Mouse (Mus musculus): ENCODE results near the gene Gm49486.
A peak's percentile ranks its signal among the peaks of the same experiment; 100 is the strongest.
"Not testable (repeated sequence)": the region's sequence is repeated elsewhere in the genome, so short reads cannot be mapped to it uniquely, and the experiment has no call there.

Gene Gm49486

DNA sequence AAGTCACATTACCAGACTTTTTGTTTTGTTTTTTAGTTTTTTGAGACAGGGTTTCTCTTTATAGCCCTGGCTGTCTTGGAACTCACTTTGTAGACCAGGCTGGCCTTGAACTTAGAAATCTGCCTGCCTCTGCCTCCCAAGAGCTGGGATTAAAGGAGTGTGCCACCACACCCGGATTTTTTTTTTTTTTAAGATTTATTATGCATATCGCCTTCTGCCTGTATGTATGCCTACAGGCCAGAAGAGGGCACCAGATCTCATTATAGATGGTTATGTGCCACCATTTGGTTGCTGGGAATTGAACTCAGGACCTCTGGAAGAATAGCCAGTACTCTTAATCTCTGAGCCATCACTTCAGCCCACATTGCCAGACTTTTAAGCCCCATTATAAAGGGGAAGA is 3.4 kb upstream of the Gm49486 start:
- not testable (repeated sequence) for DNase-seq (ENCODE audit: low read depth, low spot score)

DNA sequence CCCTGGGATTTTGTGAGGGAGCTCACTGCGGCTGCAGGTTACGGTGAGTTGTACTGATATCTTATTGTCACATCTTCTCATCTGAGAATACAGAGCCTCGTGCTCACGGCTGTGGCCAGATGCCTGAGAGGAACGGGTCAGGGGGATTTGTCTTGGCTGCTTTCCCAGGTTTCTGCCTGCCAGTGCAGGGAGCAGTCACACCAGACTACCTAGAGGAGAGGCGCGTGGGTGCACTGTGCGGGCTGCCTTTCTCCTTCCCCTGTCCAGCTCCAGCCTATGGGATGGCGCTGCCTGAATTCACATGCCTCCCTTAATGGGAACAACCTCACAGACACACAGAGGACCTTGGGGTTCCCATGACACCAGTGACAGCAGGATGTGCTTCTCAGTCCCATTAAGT is 6.1 kb downstream of the Gm49486 start:
- no peak for DNase-seq (ENCODE audit: low read depth, low spot score)

DNA sequence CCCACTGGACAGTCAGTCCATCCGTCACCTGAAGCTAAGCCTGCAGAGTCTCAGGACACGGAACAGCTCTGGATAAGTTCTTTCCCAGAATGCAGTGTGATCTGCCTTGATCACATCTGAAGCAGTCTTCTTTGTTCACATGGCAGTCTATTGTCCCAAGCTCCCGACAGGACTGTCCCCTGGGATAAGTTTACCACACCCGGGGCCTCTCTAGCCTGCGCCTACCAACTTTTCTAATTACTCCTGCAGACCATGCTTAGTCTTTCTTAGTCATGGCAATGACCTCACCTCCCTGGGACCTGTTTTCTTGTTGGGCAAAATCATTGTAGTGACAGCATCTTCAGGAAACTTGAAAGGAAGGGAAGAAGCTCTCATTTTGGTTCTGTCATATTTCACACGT is 8.8 kb downstream of the Gm49486 start:
- DNase-seq (ENCODE audit: low read depth, low spot score) = no peak

DNA sequence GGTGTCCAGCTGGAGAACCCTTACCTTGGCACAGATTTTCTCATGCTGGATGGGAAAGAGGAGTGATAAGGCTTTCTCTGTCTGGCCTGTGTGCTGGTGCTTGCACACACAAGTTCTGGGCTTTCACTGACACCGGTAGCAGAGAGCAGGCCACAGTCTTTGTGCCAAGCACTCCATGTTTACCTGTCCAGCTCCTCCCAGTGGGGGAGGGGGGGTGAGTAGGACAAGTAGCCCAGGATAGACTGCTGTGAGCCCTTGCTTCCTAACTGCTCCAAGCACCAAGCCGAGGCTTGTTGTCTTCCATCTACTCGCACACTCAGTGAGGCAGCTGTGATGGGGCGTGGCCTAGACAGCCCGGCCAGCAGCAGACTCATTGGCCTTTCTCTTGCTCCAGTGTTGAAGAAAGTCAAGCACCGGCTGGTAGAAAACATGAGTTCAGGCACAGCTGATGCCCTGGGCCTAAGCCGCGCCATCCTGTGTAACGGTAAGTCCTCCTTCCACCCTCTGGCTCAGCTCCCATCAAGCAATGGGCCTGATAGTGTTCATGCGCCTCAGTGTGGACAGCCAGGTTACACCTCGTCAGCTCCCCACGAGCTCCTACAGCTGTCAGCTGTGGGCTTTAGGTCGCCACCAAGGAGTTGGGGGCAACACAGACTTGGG is 13.5 kb downstream of the Gm49486 start:
- no peak for DNase-seq (ENCODE audit: low read depth, low spot score)

DNA sequence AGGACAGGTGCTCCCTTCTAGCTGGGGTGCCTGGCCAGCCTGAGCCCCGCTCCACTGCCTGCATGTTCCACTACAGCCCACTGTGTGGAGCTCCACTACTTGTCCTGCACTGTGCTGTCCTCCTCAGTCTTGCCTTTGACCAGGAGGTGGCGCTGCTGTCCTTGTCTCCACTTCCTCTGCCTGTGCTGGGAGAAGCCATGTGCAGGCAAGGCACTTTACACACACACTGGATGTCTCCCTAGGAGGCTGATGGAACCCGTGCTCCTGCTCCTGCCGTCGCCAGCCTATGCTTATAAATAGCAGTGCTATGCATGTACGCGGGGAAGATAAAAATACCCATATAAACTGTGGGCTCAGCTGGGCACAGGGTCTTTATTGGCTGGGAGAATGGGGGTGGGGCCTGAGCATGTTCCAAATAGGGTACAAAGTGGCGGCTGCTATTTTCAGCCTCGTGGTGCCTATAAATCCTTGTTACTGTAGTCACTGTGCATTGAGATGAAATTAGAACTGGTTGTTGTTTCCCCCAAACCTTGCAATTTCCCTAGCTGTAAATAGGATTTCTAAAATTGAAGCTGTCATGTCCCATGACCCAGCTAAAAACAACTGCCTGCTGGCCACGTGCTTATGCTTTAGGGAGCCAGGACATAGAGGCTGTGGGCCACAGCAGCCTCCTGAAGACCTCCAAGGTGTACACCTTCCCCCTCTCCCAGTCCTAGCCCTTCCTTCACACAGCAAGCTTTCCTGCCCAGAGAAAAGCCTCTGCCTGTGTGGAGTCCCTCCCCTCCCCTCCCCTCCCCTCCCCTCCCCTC is 14.2 kb downstream of the Gm49486 start:
- peak; percentile 97 for DNase-seq (ENCODE audit: low read depth, low spot score)

DNA sequence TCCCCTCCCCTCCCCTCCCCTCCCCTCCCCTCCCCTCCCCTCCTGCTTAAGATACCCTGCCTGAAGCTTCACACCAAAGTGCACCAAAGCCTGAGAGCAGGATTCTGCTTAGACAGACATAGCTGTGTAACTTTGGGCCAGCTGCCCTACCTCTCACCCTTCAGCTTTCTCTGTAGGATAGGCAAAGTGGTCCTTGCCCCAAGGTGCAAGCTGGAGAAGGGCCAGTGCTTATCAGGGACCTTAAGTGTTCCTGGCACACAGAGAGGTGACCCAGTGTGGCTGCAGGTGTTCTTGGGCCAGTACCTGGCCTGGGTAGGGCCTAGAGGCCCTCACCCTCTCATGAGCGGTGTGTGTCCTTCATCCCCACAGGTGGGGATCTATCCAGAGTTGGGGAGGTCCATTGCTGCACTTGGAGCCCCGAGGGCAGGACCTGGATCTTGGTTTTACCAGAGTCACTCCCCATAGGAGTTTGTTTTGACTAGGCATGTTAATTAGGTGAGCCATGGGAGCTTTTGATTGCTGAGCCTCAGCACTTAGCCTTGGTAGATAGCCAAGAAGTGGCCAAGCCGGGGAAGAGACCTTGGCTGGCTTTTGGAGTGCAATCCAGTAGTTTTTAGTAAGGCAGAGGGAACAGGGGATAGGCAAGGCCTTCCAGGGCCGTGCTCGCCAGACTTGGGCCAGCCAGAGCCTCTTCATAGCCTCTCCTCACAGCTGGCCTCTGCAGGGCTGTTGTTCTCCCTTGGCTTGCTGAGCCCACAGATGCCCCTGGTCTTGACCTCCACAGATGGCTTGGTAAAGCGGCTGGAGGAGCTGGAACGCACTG is 15.1 kb downstream of the Gm49486 start:
- DNase-seq (ENCODE audit: low read depth, low spot score) = no peak

DNA sequence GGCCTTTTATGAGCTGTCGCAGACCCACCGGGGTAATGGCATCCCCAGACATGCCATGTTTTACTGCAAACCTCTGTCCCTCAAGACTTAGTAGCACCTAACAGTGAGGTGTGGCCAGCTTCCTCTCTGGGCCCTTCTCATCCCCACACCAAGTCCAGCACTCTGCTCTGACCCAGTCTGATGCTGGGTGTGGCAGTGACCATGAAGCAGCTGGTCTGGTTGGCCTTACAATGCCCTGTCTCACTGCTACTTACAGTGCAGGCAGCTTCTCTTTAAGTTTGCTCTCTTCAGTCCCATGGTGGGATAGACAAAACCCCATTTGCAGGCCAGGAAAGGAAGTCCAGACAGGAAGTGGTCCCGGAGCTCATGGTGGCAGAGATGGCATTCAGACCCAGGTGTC is 16.1 kb downstream of the Gm49486 start:
- DNase-seq (ENCODE audit: low read depth, low spot score) = no peak

DNA sequence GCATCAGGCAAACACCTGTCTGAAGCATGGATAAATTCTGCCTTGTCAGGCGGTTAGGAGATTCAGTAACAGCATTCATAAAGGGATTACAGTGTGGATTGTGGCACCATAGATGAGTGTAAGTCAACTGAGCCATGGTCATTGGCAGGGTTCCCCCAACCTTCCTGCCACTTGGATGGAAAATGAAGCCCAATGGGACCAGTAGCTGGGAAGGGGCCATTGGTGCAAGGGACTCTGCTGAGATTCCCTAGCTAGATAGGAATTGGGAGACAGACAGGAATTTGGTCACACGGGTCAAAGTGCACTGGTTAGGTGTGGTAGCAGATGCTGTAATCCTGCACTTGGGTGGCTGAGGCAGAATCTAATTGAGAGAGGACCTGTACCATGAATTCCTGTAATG is 21.0 kb downstream of the Gm49486 start:
- DNase-seq (ENCODE audit: low read depth, low spot score) = no peak

DNA sequence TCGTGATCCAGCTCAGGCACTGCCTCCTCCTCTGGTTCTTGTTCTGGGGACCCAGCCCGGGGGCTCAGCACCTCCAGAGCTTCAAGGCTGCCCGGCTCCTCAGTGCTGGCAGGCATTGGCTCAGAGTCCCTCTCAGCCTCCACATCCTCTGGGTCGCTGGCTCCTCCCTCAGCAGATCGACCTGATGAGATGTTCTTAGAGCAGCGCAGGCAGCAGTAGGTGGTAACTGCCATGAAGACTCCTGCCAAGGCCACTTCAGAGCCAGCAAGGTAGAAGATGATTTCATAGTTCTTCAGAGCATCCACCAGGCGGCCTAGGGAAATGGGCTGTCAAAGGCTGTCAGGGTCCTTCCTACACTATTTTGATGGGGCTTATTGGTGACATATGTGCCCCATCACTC is 22.0 kb downstream of the Gm49486 start:
- DNase-seq (ENCODE audit: low read depth, low spot score) = no peak

DNA sequence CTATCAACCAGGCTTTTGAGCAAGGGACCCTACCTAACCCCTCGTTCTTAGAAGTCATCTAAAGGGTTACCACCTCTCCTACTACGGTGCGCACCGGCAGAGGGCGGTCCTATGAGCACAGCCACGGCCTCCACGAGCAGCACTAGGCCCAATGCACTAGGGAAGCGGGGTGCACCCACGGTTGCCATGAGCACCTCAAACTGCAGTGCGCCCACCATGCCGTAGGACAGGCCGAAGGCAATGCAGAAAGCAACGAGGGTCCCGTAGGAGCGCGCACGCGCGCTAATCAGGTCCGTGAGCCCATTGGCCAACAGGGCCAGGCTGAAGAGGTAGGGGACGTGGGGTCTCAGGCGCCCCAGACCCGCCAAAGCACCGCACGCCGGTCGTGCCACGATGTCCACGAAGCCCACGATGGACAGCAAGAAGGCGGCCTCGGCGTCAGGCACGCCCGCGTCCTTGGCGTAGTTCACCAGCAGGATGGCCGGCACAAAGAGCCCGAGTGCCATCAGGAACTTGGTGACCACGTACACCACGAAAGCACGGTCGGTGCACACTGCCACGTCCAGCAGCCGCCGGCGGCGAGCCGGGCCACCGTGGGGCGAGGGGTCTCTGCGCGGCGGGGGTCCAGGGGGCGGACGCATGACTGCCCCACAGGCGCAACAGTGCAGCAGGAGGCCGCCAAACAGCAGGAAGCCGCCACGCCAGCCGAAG is 22.7 kb downstream of the Gm49486 start:
- DNase-seq (ENCODE audit: low read depth, low spot score) = no peak

DNA sequence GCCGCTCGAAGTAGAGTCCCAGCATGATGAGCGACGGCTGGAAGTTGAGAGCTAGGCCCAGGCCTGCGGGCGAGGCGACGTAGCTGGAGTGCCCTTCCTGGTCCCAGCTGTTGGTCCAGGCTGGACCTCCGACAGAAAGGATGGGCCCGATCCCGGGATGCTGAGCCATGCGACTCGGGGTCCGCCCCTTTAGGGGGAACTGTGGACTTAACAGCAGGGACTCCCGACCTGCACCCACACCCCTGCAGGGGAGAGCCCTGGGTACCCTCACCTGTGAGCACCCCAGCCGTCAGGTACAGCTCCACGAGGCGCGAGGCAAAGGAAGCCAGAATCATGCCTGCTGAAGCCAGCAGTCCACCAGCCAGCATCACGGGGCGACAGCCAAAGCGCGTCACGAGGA is 23.4 kb downstream of the Gm49486 start:
- no peak for DNase-seq (ENCODE audit: low read depth, low spot score)

DNA sequence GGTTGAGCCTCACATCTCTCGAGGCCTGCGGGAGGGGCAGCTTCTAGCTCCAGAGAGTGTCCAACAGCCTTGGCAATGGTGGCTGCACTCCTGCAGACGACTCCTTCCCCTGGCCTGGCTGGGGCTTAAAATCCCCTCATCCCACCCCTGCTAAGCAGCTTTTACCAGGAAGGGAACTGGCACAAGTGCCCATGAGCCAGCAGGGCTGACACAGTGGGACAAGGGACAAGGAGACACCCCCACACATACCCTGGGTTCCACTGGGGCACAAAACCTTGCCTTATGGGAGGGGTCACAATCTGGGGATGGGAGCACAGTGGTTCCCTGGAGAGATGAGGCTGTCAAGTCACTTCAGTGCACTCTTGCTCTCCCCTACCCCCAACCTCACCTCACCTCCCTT is 25.5 kb downstream of the Gm49486 start, which contains the start of gene Slc16a8:
Gene Slc16a8, minus strand, starts transcription at position 101 of the 400 bp plus-strand sequence.
- DNase-seq (ENCODE audit: low read depth, low spot score) = no peak

DNA sequence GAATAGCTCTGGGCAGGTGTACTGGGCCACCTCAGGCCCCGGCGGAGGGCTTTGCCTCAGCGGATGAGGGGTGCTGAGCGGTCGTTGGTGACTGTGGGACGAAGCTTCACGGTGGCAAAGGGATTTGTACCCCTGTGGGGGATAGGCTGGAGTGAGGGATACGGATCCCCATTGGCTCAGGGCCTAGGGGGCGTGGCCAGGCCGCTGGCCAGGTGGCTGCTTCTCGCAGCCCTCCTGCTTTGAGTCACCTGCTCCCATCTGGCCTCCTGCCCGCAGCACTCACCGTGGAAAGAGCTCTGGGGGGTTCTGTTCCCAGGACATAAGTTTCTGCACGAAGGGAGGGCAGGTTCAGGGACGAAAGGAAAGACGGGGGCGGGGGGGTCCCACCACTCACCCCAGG is 29.3 kb downstream of the Gm49486 start:
- no peak for DNase-seq (ENCODE audit: low read depth, low spot score)

DNA sequence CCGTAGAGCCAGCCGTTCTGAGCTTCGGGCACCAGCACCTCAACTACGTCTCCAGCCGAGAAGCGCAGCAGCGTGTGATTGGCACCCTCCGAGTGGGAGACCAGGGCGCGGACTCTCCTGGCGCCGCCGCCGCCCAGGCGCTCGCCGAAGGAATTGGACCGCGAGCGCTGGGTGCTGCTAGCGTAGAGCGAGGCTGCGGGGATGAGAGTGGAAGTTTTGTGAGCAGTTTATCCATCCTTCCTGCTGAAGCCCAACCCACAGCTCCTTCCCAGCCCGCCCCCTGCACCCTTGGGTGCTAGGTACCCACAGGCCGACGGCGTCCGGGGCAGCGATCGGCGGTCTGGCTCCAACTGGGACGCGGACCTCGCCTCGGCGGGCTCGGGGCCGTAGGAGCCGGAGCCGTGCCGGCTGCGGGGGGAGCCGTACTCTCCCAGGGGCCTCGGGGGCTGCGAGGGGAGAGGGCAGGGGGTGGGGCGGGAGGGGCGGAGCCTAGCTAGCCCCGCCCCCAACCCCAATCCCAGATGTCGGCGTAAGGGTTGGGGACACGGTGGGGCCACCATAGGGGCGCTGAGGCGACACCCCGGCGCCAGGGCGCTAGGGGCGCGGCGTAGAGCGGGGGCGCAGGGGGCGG is 32.0 kb downstream of the Gm49486 start:
- DNase-seq (ENCODE audit: low read depth, low spot score) = no peak

DNA sequence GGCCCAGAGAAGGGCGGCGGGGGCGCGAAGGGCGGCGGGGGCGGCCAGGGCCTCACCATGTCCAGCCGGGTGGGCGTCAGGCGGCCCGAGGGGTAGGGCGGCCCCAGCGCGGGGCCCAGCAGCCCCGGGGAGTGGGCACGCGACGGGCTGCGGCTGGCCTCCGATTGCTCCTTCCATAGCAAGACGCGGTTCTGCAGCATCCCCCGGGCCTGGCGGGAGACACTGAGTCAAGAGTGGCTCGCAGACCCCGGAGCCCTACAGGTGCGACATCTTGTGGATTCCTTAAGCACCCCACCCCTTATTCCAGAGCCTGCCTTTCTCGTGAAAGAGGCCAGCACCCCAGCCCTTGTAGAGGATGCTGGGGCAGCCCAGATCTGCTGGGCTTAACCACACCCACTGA is 32.6 kb downstream of the Gm49486 start:
- no peak for DNase-seq (ENCODE audit: low read depth, low spot score)

DNA sequence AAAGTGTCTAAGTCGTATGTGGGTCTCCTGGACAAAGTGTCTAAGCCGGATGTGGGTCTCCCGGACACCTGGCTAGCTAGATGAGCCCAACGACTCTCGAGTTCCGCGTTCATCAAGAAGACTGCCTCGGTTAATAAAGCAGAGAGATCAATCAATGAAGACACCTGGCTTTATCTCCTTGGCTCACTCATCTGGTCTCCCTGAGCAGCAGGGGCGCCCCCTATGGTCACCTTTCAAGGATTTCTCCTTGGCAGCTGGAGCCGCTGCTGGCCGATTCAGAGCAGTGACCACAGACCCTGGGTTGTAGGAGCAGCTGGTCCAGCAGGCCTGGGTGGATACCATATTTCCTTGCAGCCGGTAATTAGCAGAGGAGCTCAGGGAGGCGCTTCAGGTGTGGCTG is 33.2 kb downstream of the Gm49486 start:
- DNase-seq (ENCODE audit: low read depth, low spot score) = no peak

DNA sequence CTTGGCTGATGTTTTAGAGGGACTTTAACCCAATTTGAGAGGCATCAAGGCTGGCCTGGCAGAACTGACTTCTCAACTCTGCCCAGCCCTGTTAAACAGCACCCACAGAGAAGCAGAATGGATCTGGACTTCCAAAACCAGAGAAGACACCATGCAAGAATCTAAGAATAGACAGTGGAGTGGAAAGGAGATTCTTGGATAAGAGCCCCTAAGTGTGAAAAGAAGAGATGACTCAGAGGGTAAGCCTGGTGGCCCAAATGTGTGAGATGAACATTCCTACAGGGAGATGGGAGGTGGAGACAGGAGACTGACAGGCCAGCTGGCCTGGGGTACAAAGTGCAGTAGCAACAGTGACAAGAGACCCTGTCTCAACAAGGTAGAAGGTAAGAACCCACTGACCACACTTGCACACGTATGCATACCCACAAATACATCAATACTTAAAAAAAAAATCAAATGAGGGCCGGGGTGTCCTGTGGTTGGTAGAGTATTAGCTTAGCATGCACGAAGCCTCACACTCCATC is 33.7 kb downstream of the Gm49486 start:
- no peak for DNase-seq (ENCODE audit: low read depth, low spot score)

DNA sequence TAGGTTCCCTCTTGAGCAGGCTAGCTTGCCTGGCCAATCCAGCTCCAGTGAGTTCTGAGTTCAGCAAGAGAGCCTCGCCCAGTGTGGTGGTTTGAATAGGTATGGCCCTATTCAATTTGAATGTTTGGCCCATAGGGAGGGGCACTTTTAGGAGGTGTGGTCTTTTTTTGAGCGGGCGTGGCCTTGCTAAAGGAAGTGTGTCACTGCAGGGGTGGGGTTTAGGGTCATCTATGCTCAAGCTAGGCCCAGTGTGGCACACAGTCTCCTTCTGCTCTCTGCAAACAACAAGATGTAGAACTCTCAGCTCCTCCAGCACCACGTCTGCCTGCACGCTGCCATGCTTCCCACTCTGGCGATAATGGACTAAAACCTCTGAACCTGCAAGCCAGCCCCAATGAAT is 34.5 kb downstream of the Gm49486 start:
- DNase-seq (ENCODE audit: low read depth, low spot score) = no peak

DNA sequence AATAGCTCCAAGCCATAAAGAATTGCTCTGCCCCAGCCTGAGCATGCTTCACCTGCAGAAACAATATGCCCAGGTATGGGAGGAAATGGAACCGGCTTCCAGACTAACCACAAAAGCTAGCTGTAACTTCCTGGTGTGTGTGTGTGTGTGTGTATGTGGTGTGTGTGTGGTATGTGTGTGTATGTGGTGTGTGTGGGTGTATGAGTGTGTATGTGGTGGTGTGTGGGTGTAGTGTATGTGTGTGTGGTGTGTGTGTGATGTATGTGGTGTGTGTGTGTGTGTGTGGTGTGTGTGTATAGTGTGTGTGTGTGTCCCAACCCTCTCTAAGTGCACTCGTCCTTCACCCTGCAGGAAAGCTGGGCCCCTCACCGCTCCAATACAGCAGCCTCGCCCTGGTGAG is 36.2 kb downstream of the Gm49486 start:
- no peak for DNase-seq (ENCODE audit: low read depth, low spot score)

DNA sequence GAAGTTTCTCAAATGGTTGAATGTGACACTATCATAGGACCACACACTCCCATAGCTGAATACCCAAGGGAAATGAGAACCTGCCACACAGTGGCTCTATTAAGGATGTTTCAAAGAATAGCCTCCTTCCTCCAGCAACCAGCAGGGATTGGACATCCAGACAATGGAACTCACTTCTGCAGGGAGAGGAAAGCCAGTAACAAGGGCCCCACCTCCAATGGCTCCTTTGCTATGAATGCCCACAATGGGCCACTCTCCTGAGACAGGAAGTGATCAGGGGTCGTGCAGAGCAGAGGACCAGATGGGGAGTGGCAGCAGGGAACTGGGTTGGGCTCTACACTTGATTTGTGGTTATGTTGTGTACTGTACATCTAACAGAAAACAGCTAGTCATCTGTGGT is 39.3 kb downstream of the Gm49486 start:
- no peak for DNase-seq (ENCODE audit: low read depth, low spot score)
